Mouse (Mus musculus) heart, embryonic 12.5 days (tissue): Measurements from ENCODE around the gene H2-DMa. TPM values are rescaled to one million over a fixed set of nuclear protein-coding genes. Genes with fewer than 3 reads are reported as not detected.

Experiments used
- ATAC-seq: fragments of 200-750 bp; cut with Nextera tagmentation; 2 replicates; pipeline ENCODE4 v1.8.0; 2017; ENCODE audit warnings: moderate TSS enrichment, moderate library complexity; ENCODE audit not compliant: insufficient number of reproducible peaks, low FRiP score
- H3K27ac ChIP-seq: fragments of 300-500 bp; sonication (generic); 2 replicates; pipeline ENCODE4 v1.5.1; 2016; ENCODE audit warnings: mild to moderate bottlenecking, moderate library complexity; ENCODE audit not compliant: poor library complexity, severe bottlenecking
- H3K27me3 ChIP-seq: fragments of 300-500 bp; sonication (generic); replicated peaks from 2 replicates; pipeline ENCODE4 v1.6.1; 2016; ENCODE audit warnings: mild to moderate bottlenecking, moderate library complexity
- H3K36me3 ChIP-seq: fragments of 300-500 bp; sonication (generic); 2 replicates; pipeline ENCODE4 v1.6.1; 2016; ENCODE audit warnings: mild to moderate bottlenecking, moderate library complexity
- H3K4me1 ChIP-seq: fragments of 300-500 bp; sonication (generic); replicated peaks from 2 replicates; pipeline ENCODE4 v1.6.1; 2016; ENCODE audit warnings: mild to moderate bottlenecking
- H3K4me2 ChIP-seq: fragments of 300-500 bp; sonication (generic); 2 replicates; pipeline ENCODE4 v1.6.1; 2016; ENCODE audit warnings: mild to moderate bottlenecking, moderate library complexity
- H3K4me3 ChIP-seq: fragments of 300-500 bp; sonication (generic); 2 replicates; pipeline ENCODE4 v1.5.1; 2016; ENCODE audit warnings: mild to moderate bottlenecking
- H3K9ac ChIP-seq: fragments of 300-500 bp; sonication (generic); 2 replicates; pipeline ENCODE4 v1.6.1; 2016; ENCODE audit warnings: mild to moderate bottlenecking, moderate library complexity
- H3K9me3 ChIP-seq: fragments of 300-500 bp; sonication (generic); replicated peaks from 2 replicates; pipeline ENCODE4 v1.6.1; 2016; ENCODE audit warnings: mild to moderate bottlenecking, moderate library complexity
- WGBS: fragments of 180-500 bp; shearing (Covaris S2); methylation state at CpG from one replicate; pipeline ENCODE4 v1.1.7; 2016; 5-methylcytosine and 5-hydroxymethylcytosine counted together
- polyA plus RNA-seq: library from polyadenylated mRNA; unstranded; fragments of >200 nt; fragmentation: Nextera tagmentation; extraction: Ambion mirVana; gene quantifications from 2 replicates; pipeline ENCODE4 v1.2.1, GENCODE M21; 2016

H2-DMa gene
- polyA plus RNA-seq, 1 experiment from 2014 or later, result 3.9 TPM

DNA sequence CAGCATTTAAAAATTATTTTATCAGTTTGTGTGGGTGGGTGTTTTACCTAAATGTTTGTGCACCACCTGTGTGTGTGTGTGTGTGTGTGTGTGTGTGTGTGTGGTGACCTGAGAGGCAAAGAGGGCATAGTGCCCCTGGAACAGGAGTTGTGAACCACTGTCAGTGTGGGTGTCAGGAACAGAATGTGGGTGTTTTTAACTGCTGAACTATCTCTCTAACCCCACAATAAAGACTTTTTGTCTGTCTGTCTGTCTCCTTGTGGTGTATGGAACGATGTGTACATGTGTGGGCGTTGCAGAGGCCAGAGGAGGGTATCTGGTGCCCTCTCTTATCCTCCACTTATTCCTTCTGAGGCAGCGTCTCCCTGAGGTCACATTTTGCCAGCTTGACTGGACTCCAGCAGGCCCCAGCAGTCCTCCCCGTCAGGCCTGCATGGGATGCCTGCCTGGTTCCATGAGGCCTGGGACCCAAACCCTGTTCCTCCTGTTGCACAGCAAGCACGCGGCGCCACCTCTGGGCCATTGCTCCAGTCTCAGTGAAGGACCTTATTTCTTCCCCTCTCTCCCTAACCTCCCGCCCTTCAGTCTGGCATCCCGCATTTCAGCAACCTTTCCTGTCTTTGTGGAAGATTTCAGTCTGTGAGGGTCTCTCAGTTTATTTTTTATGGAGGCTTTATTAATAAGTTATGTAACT is 45.0 kb downstream of the H2-DMa start:
- WGBS, result 33% methylated on average over 9 of the region's 9 CpGs
- Histone ChIP-seq H3K4me1 (no peaks in the 10 kb centered on the region), H3K27me3 (peaks cover 8% of the 10 kb centered on the region), H3K9me3 (peaks cover 16% of the 10 kb centered on the region), H3K9ac (no peak overlapping the region), H3K4me3 (no peak overlapping the region), H3K27ac (no peak overlapping the region), H3K36me3 (no peaks in the 10 kb centered on the region), H3K4me2 (no peak overlapping the region)
- no peak for ATAC-seq

GRCm38 (mm10) chr17:34165033-34165730 is 45.8 kb downstream of the H2-DMa start:
- ATAC-seq, result no peak
- WGBS, result 58% methylated on average over 6 of the region's 6 CpGs
- H3K9ac ChIP-seq, result no peak overlapping the region

GRCm38 (mm10) chr17:34169279-34169678 is 49.9 kb downstream of the H2-DMa start:
- H3K9ac ChIP-seq, result no peak overlapping the region
- H3K4me2 ChIP-seq, result no peak overlapping the region
- H3K27ac ChIP-seq, result no peak overlapping the region
- no peak for ATAC-seq
- no peak overlapping the region for H3K4me3 ChIP-seq
- no peaks in the 10 kb centered on the region for H3K4me1 ChIP-seq
- peaks cover 5% of the 10 kb centered on the region for H3K27me3 ChIP-seq
- 0% methylated on average over 2 of the region's 2 CpGs for WGBS
- no peaks in the 10 kb centered on the region for H3K36me3 ChIP-seq
- peaks cover 17% of the 10 kb centered on the region for H3K9me3 ChIP-seq

More at GRCm38 (mm10) chr17:34165033-34165730, 45.8 kb downstream of the H2-DMa start:
- H3K27me3 ChIP-seq, result peaks cover 8% of the 10 kb centered on the region
- H3K4me1 ChIP-seq, result no peaks in the 10 kb centered on the region
- H3K4me3 ChIP-seq, result no peak overlapping the region
- no peak overlapping the region for H3K4me2 ChIP-seq
- no peak overlapping the region for H3K27ac ChIP-seq
- H3K36me3 ChIP-seq, result no peaks in the 10 kb centered on the region
- H3K9me3 ChIP-seq, result peaks cover 16% of the 10 kb centered on the region

DNA sequence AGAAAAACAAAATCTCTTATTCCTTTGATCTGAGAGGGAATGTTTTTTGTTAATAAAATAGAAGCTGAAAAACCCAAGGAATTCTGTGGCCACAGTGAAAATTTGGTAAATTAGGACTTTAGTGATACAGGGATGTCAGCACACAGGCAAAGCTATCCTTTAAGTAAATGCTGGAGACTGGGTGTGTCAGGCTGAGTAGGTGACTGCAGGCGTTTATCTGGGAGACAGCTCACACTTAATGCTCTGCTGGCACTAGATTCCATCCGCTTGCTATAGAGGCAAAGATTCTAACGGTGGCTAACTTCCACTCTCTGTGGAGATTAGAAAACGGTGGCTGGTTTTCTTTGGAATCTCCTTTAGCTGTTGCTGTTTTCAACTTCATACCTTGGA is 51.1 kb downstream of the H2-DMa start:
- no peak overlapping the region for H3K4me2 ChIP-seq
- H3K9me3 ChIP-seq, result peaks cover 14% of the 10 kb centered on the region
- no peaks in the 10 kb centered on the region for H3K36me3 ChIP-seq
- H3K27ac ChIP-seq, result no peak overlapping the region
- H3K27me3 ChIP-seq, result peaks cover 6% of the 10 kb centered on the region
- 21% methylated on average over 4 of the region's 4 CpGs for WGBS
- no peak for ATAC-seq
- H3K4me3 ChIP-seq, result no peak overlapping the region
- H3K9ac ChIP-seq, result no peak overlapping the region
- no peaks in the 10 kb centered on the region for H3K4me1 ChIP-seq

DNA sequence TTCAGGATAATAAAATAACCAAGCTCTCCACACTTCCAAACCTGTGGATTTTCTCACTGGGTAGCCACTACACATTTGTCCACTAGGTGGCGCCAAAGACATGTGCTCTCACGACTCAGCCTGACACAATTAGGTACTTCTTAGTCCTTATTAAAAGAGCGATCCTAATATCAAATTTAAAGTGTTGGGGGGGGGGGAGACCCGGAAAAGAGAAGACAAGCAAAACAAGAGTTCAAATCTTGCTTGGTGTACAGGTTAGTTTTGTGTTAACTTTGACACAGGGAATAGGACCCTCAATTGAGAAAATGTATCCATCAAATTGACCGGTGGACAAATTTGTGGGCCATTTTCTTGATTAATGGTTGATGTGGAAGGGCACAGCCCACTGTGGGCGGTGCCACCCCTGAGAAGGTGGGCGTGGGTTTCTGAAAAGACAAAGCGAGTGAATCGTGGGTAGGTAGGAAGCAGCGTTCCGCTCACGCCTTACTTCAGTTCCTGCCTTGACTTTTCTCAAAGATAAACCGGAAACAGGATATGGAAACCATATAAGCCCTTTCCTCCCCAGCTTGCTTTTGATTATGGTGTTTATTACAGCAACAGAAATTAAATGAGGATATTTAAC is 51.6 kb downstream of the H2-DMa start:
- 36% methylated on average over 13 of the region's 13 CpGs for WGBS
- no peak overlapping the region for H3K27ac ChIP-seq
- no peak for ATAC-seq
- H3K4me1 ChIP-seq, result no peaks in the 10 kb centered on the region
- no peak overlapping the region for H3K4me3 ChIP-seq
- peaks cover 9% of the 10 kb centered on the region for H3K9me3 ChIP-seq
- H3K27me3 ChIP-seq, result peaks cover 6% of the 10 kb centered on the region
- H3K9ac ChIP-seq, result no peak overlapping the region
- H3K4me2 ChIP-seq, result no peak overlapping the region
- no peaks in the 10 kb centered on the region for H3K36me3 ChIP-seq

- ATAC-seq, result no peak
- no peak overlapping the region for H3K27ac ChIP-seq
- 89% methylated on average over 5 of the region's 5 CpGs for WGBS
- H3K9me3 ChIP-seq, result peaks cover 18% of the 10 kb centered on the region
- peaks cover 6% of the 10 kb centered on the region for H3K27me3 ChIP-seq
- H3K36me3 ChIP-seq, result no peaks in the 10 kb centered on the region
- no peak overlapping the region for H3K4me2 ChIP-seq
- H3K4me3 ChIP-seq, result no peak overlapping the region
- no peaks in the 10 kb centered on the region for H3K4me1 ChIP-seq
- no peak overlapping the region for H3K9ac ChIP-seq
These were observed 53.2 kb downstream of the H2-DMa start for GRCm38 (mm10) chr17:34172528-34172927.

DNA sequence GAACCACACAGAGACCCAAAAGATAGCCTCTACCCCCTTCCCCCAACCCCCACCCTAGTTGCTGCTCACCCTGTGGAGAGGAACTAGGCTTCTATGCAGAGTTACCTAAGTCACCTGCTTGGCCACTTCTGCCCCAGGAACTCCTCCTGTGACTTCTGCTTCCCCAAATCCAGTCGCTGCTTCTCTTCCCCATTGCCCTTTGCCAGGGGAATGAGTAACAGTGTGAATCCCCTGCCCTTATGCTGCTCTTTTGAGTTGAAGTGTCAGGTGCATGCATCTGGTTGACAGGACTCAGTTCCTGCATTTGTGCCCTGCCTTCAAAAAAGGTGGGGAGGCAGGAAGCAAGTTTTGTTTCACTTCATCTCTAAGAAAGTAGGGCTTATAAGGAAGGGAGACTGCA is 54.7 kb downstream of the H2-DMa start:
- no peak overlapping the region for H3K9ac ChIP-seq
- H3K9me3 ChIP-seq, result peaks cover 18% of the 10 kb centered on the region
- WGBS, result 53% methylated on average over 1 of the region's 1 CpGs
- H3K4me1 ChIP-seq, result no peaks in the 10 kb centered on the region
- ATAC-seq, result no peak
- no peak overlapping the region for H3K27ac ChIP-seq
- H3K4me2 ChIP-seq, result no peak overlapping the region
- no peaks in the 10 kb centered on the region for H3K36me3 ChIP-seq
- H3K27me3 ChIP-seq, result peaks cover 6% of the 10 kb centered on the region
- no peak overlapping the region for H3K4me3 ChIP-seq

GRCm38 (mm10) chr17:34177179-34177578 is 57.8 kb downstream of the H2-DMa start:
- Histone ChIP-seq H3K4me2 (no peak overlapping the region), H3K27me3 (peaks cover 6% of the 10 kb centered on the region), H3K4me3 (no peak overlapping the region), H3K9ac (no peak overlapping the region), H3K9me3 (peaks cover 18% of the 10 kb centered on the region), H3K27ac (no peak overlapping the region), H3K36me3 (no peaks in the 10 kb centered on the region), H3K4me1 (no peaks in the 10 kb centered on the region)
- no peak for ATAC-seq
- WGBS, result 64% methylated on average over 4 of the region's 4 CpGs

DNA sequence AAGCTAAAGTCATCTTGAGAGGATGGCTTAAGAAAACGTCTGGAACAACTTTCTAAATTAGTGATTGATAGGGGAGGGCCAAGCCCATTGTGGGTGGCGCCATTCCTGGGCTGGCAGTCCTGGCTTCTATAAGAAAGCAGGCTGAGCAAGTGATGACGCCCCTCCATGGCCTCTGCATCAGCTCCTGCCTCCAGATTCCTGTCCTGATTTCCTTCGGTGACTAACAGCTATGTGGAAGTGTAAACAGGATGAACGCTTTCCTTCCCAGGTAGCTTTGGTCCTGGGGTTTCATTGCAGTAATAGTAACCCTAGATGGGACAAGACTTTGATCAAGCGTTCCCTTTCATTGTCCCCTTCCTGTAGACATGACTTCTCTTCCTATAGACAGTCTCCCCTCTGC is 59.7 kb downstream of the H2-DMa start:
- Histone ChIP-seq H3K36me3 (no peaks in the 10 kb centered on the region), H3K9ac (no peak overlapping the region), H3K9me3 (peaks cover 12% of the 10 kb centered on the region), H3K4me1 (no peaks in the 10 kb centered on the region), H3K27me3 (peaks cover 22% of the 10 kb centered on the region), H3K4me3 (no peak overlapping the region), H3K4me2 (no peak overlapping the region), H3K27ac (no peak overlapping the region)
- 57% methylated on average over 6 of the region's 6 CpGs for WGBS
- ATAC-seq, result no peak

DNA sequence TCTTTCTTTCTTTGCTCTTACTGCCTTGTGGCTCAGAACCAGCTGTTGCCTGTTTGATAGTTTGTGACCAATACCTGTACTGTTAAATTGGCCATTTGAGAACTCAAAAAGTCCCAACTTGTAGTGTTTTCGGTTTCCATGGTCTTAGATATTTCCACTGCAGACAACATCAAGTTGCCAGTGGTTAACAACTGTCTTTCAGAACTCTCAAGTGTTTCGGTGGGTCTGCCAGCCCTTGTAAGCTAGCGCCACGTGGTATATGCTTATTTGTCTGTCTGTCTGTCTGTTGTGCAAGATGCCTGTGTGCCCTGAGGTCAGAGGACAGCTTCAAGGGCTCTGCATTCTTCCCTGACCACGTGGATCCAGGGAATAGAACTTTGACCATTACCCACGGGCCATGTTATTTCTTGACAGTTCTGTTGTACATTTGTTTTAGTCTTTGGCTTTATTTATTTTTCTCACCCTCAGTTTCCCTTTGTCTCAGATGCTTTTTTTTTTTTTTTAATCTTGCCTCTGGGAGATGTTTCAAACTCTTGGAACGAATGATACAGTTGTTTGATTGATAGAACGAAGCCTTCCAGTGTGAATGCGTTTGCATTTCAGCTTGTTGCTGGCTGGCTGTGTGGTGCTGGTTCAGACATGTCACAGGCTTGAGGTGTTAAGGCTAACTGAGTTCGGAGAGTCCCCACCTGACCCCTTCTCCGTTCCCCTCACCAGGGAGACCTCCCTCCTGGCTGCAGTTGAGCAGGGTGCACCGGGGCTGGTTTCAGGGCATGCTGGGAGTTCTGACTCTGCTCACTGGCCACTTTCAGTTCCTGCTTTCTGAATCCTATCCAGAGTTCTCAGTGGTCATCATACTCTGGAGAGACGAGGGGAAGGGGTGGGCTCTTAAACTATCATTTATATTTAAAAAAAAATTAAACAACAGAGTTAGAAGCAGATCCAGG is 60.8 kb downstream of the H2-DMa start:
- Histone ChIP-seq H3K27me3 (peaks cover 29% of the 10 kb centered on the region), H3K27ac (no peak overlapping the region), H3K9ac (no peak overlapping the region), H3K4me1 (no peaks in the 10 kb centered on the region), H3K4me2 (no peak overlapping the region), H3K36me3 (no peaks in the 10 kb centered on the region), H3K4me3 (no peak overlapping the region), H3K9me3 (peaks cover 12% of the 10 kb centered on the region)
- WGBS, result 69% methylated on average over 13 of the region's 13 CpGs
- no peak for ATAC-seq
